Mouse (Mus musculus) cortical plate, adult 2 months (tissue): ENCODE data around the gene Tnip3.

Experiments used
- CTCF ChIP-seq: fragments of 200-500 bp; IDR thresholded peaks from 2 replicates; pipeline ENCODE4 v1.5.1; 2011; ENCODE audit warnings: mild to moderate bottlenecking, control low read depth, low read length; ENCODE audit not compliant: insufficient read depth; ENCODE audit errors: extremely low read depth
- POLR2A ChIP-seq: fragments of 200-500 bp; IDR thresholded peaks from 2 replicates; pipeline ENCODE4 v1.6.1; 2011; ENCODE audit warnings: mild to moderate bottlenecking, low read length, control low read depth; ENCODE audit not compliant: insufficient read depth; ENCODE audit errors: extremely low read depth

DNA sequence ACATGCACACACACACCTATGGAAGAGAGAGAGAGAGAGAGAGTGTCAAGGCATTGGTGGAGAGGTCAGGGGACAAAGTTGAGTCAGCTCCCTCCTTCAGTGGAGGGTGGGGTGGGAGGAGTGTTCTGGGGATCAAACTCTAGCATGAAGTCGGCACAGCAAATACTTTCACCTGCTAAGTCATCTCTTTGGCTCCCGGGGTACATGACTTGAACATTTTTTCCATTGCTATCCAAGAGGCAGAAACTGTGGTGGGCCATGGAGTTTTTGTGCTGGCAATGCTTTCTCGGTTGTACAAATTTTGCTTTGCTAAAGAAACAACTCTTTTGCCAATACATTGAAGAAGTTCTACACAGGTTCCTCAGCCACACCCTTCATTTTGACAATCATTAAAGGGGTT lies 13.8 kb downstream of the Tnip3 start:
- TF ChIP-seq POLR2A = no peak
- no peak for TF ChIP-seq CTCF
